Mouse (Mus musculus): ENCODE measurements around the gene Edn2. TPM values are rescaled to one million over a fixed set of nuclear protein-coding genes. Genes with fewer than 3 reads are reported as not detected.

The Edn2 gene
- polyA plus RNA-seq (2014; fragmentation: Nextera tagmentation; extraction: Ambion mirVana) = 0.14 and 0.20 TPM in 2 replicates

DNA sequence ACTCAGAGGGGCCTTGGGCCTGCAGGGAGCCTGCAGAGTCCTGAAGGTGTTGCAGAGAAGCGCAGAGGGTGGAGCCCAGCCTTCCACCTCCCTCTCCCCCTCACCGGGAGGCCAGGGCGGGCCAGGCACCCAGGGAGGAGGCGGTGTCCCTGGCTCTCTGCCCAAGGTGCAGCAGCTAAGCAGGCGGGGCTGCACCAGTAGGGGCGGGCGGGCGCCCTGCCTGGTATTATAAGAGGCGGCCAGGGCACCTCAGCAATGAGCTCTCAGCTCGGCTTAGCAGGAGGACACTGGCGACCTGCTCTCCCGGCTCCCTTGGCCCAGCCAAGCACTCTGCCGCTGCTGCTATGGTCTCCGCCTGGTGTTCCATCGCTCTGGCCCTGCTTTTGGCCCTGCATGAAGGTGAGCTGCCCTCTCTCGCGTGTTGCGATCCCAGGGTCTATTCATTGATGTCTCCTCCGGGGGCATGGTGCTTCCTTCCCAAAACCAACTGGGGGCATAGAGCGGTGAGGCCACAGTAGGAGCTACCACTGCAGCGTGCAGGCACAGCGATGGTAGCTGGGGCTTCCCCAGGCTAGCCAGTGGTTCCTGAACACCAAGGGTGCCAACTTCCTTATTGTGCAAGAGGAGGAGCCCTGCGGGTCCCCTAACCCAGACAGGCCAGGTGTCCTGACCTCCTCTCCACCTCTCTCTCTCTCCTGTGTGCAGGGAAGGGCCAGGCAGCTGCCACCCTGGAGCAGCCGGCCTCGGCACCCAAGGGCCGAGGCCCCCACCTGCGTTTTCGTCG is at the start of gene Edn2:
Gene Edn2, plus strand, starts transcription at position 41 of the 784 bp plus-strand sequence.
- Histone ChIP-seq H3K36me3 (replicated peaks; ENCODE audit: control insufficient read depth, insufficient read depth, low read depth, low read length) (no peaks in the 10 kb centered on the region), H3K4me3 (ENCODE audit: low read depth, low read length) (no peak within 1 kb of the TSS), H3K4me2 (ENCODE audit: low read depth, low read length) (no peak within 1 kb of the TSS), H3K4me1 (ENCODE audit: control insufficient read depth, insufficient read depth, low read length) (no peaks in the 10 kb centered on the region), H3K27ac (replicated peaks; ENCODE audit: low read depth, low read length) (no peak within 1 kb of the TSS), H3K9me3 (replicated peaks; ENCODE audit: control insufficient read depth, low read length) (no peaks in the 10 kb centered on the region), H3K9ac (replicated peaks; ENCODE audit: low read length) (no peak within 1 kb of the TSS), H3K27me3 (ENCODE audit: control insufficient read depth, insufficient read depth, low read length) (no peaks in the 10 kb centered on the region; the same call in 1 of the 2 replicates)
- DNase-seq (ENCODE audit: low spot score) (peak; percentile 3), ATAC-seq (replicated peaks; ENCODE audit: insufficient number of reproducible peaks, low FRiP score, low TSS enrichment, low read depth) (no peak)
- WGBS = 43% methylated on average over 29 of the region's 29 CpGs

DNA sequence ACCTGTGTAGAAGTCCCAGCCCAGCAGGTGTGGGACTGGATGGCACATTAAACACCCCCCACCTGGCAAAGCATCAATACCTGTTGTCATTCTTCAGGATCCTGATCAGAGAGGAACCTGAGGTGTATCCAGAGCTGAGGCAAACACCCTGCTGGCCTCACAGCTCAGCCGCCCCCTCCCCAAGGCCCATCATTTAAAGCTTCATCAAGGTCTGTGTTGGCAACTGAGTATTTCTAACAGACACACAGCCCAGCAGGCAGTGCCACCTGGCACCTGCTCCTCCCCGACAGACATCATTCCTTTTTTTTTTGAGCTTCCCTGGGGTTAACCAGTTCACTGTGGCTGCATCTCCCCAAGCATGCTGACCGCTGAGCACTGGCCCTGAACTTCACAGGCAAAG is 45.5 kb upstream of the Edn2 start:
- no peaks in the 10 kb centered on the region for H3K9me3 ChIP-seq (replicated peaks; ENCODE audit: control insufficient read depth, low read length)
- no peak overlapping the region for H3K4me3 ChIP-seq (ENCODE audit: low read depth, low read length)
- no peak overlapping the region for H3K27ac ChIP-seq (replicated peaks; ENCODE audit: low read depth, low read length)
- no peaks in the 10 kb centered on the region for H3K36me3 ChIP-seq (replicated peaks; ENCODE audit: control insufficient read depth, insufficient read depth, low read depth, low read length)
- H3K4me2 ChIP-seq (ENCODE audit: low read depth, low read length) = no peak overlapping the region
- 84% methylated on average over 3 of the region's 3 CpGs for WGBS
- H3K4me1 ChIP-seq (ENCODE audit: control insufficient read depth, insufficient read depth, low read length) = no peaks in the 10 kb centered on the region
- DNase-seq (ENCODE audit: low spot score) = no peak
- no peaks in the 10 kb centered on the region for H3K27me3 ChIP-seq (ENCODE audit: control insufficient read depth, insufficient read depth, low read length)
- no peak for ATAC-seq (replicated peaks; ENCODE audit: insufficient number of reproducible peaks, low FRiP score, low TSS enrichment, low read depth)
- H3K9ac ChIP-seq (replicated peaks; ENCODE audit: low read length) = no peak overlapping the region

DNA sequence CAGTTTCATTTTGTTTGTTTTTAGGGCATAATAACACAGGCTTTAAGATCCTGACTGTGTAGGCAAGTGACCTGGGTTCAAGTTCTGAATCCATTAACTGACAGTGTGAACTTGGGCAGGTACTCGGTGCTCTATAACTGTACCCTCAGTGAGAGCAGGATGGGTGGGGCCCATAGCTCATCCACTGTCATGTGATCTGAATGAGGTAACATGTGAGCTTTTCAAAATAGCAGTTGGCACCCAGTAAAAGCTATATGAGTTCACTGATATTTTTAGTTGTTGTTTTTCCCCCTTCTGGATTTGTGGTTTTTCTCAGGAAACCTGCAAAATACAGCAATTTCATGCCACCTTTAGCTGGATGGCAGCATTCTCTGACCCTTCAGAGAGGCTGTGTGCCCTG is 44.7 kb upstream of the Edn2 start:
- Histone ChIP-seq H3K9ac (replicated peaks; ENCODE audit: low read length) (no peak overlapping the region), H3K4me3 (ENCODE audit: low read depth, low read length) (no peak overlapping the region), H3K36me3 (replicated peaks; ENCODE audit: control insufficient read depth, insufficient read depth, low read depth, low read length) (no peaks in the 10 kb centered on the region), H3K27ac (replicated peaks; ENCODE audit: low read depth, low read length) (no peak overlapping the region), H3K4me1 (ENCODE audit: control insufficient read depth, insufficient read depth, low read length) (no peaks in the 10 kb centered on the region), H3K4me2 (ENCODE audit: low read depth, low read length) (no peak overlapping the region), H3K27me3 (ENCODE audit: control insufficient read depth, insufficient read depth, low read length) (no peaks in the 10 kb centered on the region), H3K9me3 (replicated peaks; ENCODE audit: control insufficient read depth, low read length) (no peaks in the 10 kb centered on the region)
- ATAC-seq (replicated peaks; ENCODE audit: insufficient number of reproducible peaks, low FRiP score, low TSS enrichment, low read depth) (no peak), DNase-seq (ENCODE audit: low spot score) (no peak)
- WGBS = 93% methylated on average over 1 of the region's 1 CpGs

DNA sequence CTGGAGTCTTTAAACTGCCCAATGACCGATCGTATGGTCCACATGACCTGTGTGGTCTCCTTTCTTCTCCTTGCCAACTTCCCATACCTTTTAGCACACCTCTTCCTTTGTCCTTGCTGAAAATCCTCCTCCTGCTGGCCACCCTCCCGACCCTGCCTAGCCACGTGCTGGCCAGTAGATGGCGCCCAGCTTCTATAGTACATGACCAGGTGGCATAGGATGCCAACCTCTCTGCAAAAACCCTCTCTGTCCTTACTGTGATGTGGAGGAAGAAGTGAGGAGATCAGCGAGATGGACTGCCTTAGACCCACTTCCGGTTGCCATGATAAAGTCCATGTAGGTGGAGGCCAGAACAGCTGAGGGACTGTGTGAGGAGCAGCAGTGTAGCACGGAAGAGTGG is 40.7 kb upstream of the Edn2 start:
- Histone ChIP-seq H3K36me3 (replicated peaks; ENCODE audit: control insufficient read depth, insufficient read depth, low read depth, low read length) (no peaks in the 10 kb centered on the region), H3K9me3 (replicated peaks; ENCODE audit: control insufficient read depth, low read length) (no peaks in the 10 kb centered on the region), H3K4me1 (ENCODE audit: control insufficient read depth, insufficient read depth, low read length) (no peaks in the 10 kb centered on the region), H3K9ac (replicated peaks; ENCODE audit: low read length) (no peak overlapping the region), H3K27ac (replicated peaks; ENCODE audit: low read depth, low read length) (no peak overlapping the region), H3K4me2 (ENCODE audit: low read depth, low read length) (no peak overlapping the region), H3K4me3 (ENCODE audit: low read depth, low read length) (no peak overlapping the region), H3K27me3 (ENCODE audit: control insufficient read depth, insufficient read depth, low read length) (no peaks in the 10 kb centered on the region)
- peak; percentile 61 for DNase-seq (ENCODE audit: low spot score)
- WGBS = 34% methylated on average over 8 of the region's 8 CpGs
- ATAC-seq (replicated peaks; ENCODE audit: insufficient number of reproducible peaks, low FRiP score, low TSS enrichment, low read depth) = no peak

DNA sequence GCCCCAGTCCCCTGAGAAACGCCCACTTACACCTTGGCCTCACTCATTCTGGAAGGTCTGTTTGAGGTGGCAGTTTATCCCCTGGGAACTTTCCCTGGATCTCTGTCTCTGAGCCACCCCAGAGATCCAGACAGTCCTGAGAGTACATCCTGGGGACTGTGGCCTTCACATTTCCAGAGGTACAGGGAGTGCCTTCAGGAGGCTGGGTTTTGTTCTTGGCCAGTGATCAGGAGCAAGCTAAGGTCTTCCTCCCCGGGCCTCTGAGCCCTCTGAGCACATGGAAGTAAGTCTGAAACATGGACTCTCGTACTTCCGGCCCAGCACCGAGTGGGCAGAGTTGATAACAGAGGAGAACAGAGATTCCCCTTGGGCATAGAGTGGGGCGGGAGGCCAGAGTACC is 36.4 kb upstream of the Edn2 start:
- no peak for DNase-seq (ENCODE audit: low spot score)

DNA sequence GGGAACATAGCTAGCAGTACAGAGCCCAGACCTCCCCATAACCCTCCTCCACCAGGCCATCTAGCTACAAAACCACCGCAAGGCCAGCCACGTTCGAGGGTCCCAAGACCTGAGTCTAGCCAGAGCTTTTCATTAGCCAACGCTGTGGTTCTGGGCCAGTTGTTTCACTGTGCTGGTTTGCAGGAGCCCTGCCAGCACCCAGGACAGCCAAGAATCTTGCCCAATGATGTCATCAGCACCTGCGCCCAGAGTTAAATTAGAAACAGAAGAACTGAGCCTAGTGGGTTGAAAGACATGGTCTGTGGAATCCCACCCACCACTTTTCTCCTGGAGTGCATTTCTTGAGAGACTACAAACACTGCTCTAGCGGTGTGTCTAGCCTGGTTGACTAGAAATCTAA is 35.0 kb upstream of the Edn2 start:
- Histone ChIP-seq H3K9ac (replicated peaks; ENCODE audit: low read length) (no peak overlapping the region), H3K36me3 (replicated peaks; ENCODE audit: control insufficient read depth, insufficient read depth, low read depth, low read length) (no peaks in the 10 kb centered on the region), H3K4me1 (ENCODE audit: control insufficient read depth, insufficient read depth, low read length) (no peaks in the 10 kb centered on the region), H3K4me3 (ENCODE audit: low read depth, low read length) (no peak overlapping the region), H3K4me2 (ENCODE audit: low read depth, low read length) (no peak overlapping the region), H3K9me3 (replicated peaks; ENCODE audit: control insufficient read depth, low read length) (no peaks in the 10 kb centered on the region), H3K27me3 (ENCODE audit: control insufficient read depth, insufficient read depth, low read length) (no peaks in the 10 kb centered on the region), H3K27ac (replicated peaks; ENCODE audit: low read depth, low read length) (no peak overlapping the region)
- 85% methylated on average over 6 of the region's 6 CpGs for WGBS
- DNase-seq (ENCODE audit: low spot score) (no peak), ATAC-seq (replicated peaks; ENCODE audit: insufficient number of reproducible peaks, low FRiP score, low TSS enrichment, low read depth) (no peak)

More for the DNA sequence above, 36.4 kb upstream of the Edn2 start:
- Histone ChIP-seq H3K4me2 (ENCODE audit: low read depth, low read length) (no peak overlapping the region), H3K9me3 (replicated peaks; ENCODE audit: control insufficient read depth, low read length) (no peaks in the 10 kb centered on the region), H3K27ac (replicated peaks; ENCODE audit: low read depth, low read length) (no peak overlapping the region), H3K9ac (replicated peaks; ENCODE audit: low read length) (no peak overlapping the region), H3K27me3 (ENCODE audit: control insufficient read depth, insufficient read depth, low read length) (no peaks in the 10 kb centered on the region), H3K4me1 (ENCODE audit: control insufficient read depth, insufficient read depth, low read length) (no peaks in the 10 kb centered on the region), H3K36me3 (replicated peaks; ENCODE audit: control insufficient read depth, insufficient read depth, low read depth, low read length) (no peaks in the 10 kb centered on the region), H3K4me3 (ENCODE audit: low read depth, low read length) (no peak overlapping the region)
- ATAC-seq (replicated peaks; ENCODE audit: insufficient number of reproducible peaks, low FRiP score, low TSS enrichment, low read depth) = no peak
- WGBS = 80% methylated on average over 6 of the region's 6 CpGs

DNA sequence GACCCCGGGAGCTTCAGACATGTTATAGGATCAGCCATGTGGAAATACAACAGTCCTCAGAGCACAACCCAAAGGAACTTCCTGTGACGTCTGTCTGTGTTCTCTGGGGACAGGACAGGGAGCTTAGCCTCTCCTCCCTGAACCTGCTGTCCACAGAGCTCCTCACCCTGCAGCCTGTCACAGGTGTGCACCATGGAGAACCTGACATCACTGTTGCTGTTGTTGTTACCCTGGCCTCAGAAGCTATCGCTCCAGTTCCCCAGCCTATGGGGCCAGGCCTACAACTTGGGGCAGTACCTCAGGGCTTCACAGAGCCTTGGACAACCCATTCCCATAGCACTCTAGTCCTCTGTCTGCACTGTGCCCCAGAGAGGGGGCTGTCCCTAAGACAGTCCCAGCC is 33.7 kb upstream of the Edn2 start:
- DNase-seq (ENCODE audit: low spot score) (no peak), ATAC-seq (replicated peaks; ENCODE audit: insufficient number of reproducible peaks, low FRiP score, low TSS enrichment, low read depth) (no peak)
- WGBS = 81% methylated on average over 3 of the region's 3 CpGs
- H3K4me1 ChIP-seq (ENCODE audit: control insufficient read depth, insufficient read depth, low read length) = no peaks in the 10 kb centered on the region
- no peaks in the 10 kb centered on the region for H3K27me3 ChIP-seq (ENCODE audit: control insufficient read depth, insufficient read depth, low read length)
- no peaks in the 10 kb centered on the region for H3K36me3 ChIP-seq (replicated peaks; ENCODE audit: control insufficient read depth, insufficient read depth, low read depth, low read length)
- H3K4me3 ChIP-seq (ENCODE audit: low read depth, low read length) = no peak overlapping the region
- no peak overlapping the region for H3K9ac ChIP-seq (replicated peaks; ENCODE audit: low read length)
- H3K27ac ChIP-seq (replicated peaks; ENCODE audit: low read depth, low read length) = no peak overlapping the region
- no peak overlapping the region for H3K4me2 ChIP-seq (ENCODE audit: low read depth, low read length)
- no peaks in the 10 kb centered on the region for H3K9me3 ChIP-seq (replicated peaks; ENCODE audit: control insufficient read depth, low read length)

DNA sequence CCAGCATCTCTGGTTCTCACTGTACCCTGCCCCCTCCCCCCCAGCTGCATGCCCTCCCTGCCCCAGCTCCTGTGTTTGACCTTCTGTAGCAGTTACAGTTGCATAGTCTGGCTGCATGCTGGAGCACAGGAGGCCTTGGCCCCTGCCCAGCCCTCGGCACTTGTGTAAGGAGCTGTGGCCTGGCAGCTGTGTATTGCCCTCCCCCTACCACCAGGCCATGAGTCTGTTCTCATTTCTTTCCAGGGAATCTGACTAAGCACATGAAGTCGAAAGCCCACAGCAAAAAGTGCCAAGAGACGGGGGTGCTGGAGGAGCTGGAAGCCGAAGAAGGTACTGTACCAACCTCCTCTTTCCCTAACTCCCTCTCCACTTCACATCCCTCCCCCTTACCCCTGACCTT is 33.0 kb upstream of the Edn2 start:
- Histone ChIP-seq H3K36me3 (replicated peaks; ENCODE audit: control insufficient read depth, insufficient read depth, low read depth, low read length) (no peaks in the 10 kb centered on the region), H3K4me1 (ENCODE audit: control insufficient read depth, insufficient read depth, low read length) (no peaks in the 10 kb centered on the region), H3K9ac (replicated peaks; ENCODE audit: low read length) (no peak overlapping the region), H3K9me3 (replicated peaks; ENCODE audit: control insufficient read depth, low read length) (no peaks in the 10 kb centered on the region), H3K27ac (replicated peaks; ENCODE audit: low read depth, low read length) (no peak overlapping the region), H3K27me3 (ENCODE audit: control insufficient read depth, insufficient read depth, low read length) (no peaks in the 10 kb centered on the region), H3K4me2 (ENCODE audit: low read depth, low read length) (no peak overlapping the region), H3K4me3 (ENCODE audit: low read depth, low read length) (no peak overlapping the region)
- ATAC-seq (replicated peaks; ENCODE audit: insufficient number of reproducible peaks, low FRiP score, low TSS enrichment, low read depth) (no peak), DNase-seq (ENCODE audit: low spot score) (no peak)
- WGBS = 78% methylated on average over 4 of the region's 4 CpGs
